Mouse (Mus musculus) limb, embryonic 14.5 days (tissue): ENCODE measurements around the gene Usp50. TPM values are rescaled to one million over a fixed set of nuclear protein-coding genes. Genes with fewer than 3 reads are reported as not detected.

Experiments used
- ATAC-seq: fragments of 200-750 bp; cut with Nextera tagmentation; 2 replicates; pipeline ENCODE4 v1.8.0; 2017; ENCODE audit warnings: low read depth, moderate number of reproducible peaks, moderate TSS enrichment; ENCODE audit not compliant: low FRiP score
- DNase-seq: peaks from one replicate; pipeline ENCODE4 v3.0.0-alpha.2; 2015; ENCODE audit warnings: low spot score
- H3K27ac ChIP-seq: fragments of 300-500 bp; sonication (generic); replicated peaks from 2 replicates; pipeline ENCODE4 v1.5.1; 2014; ENCODE audit warnings: low read depth, mild to moderate bottlenecking, low read length, moderate library complexity, mixed read lengths
- H3K27me3 ChIP-seq: fragments of 300-500 bp; sonication (generic); 2 replicates; pipeline ENCODE4 v1.6.1; 2014; ENCODE audit warnings: low read length, mixed read lengths; ENCODE audit not compliant: control insufficient read depth, insufficient read depth
- H3K36me3 ChIP-seq: fragments of 300-500 bp; sonication (generic); 2 replicates; pipeline ENCODE4 v1.6.1; 2014; ENCODE audit warnings: mild to moderate bottlenecking, low read length, moderate library complexity, mixed read lengths; ENCODE audit not compliant: control insufficient read depth, insufficient read depth
- H3K4me1 ChIP-seq: fragments of 300-500 bp; sonication (generic); 2 replicates; pipeline ENCODE4 v1.6.1; 2014; ENCODE audit warnings: antibody characterized with exemption, low read length, mixed read lengths; ENCODE audit not compliant: control insufficient read depth, insufficient read depth
- H3K4me2 ChIP-seq: fragments of 300-500 bp; sonication (generic); replicated peaks from 2 replicates; pipeline ENCODE4 v1.6.1; 2014; ENCODE audit warnings: low read depth, mild to moderate bottlenecking, low read length, moderate library complexity; ENCODE audit not compliant: severe bottlenecking
- H3K4me3 ChIP-seq: fragments of 300-500 bp; sonication (generic); replicated peaks from 2 replicates; pipeline ENCODE4 v1.5.1; 2014; ENCODE audit warnings: low read length
- H3K9ac ChIP-seq: fragments of 300-500 bp; sonication (generic); 2 replicates; pipeline ENCODE4 v1.6.1; 2014; ENCODE audit warnings: mild to moderate bottlenecking, low read depth, low read length, moderate library complexity; ENCODE audit not compliant: severe bottlenecking
- H3K9me3 ChIP-seq: fragments of 300-500 bp; sonication (generic); 2 replicates; pipeline ENCODE4 v1.6.1; 2016; ENCODE audit warnings: low read length; ENCODE audit not compliant: control insufficient read depth
- POLR2A ChIP-seq: fragments of 200-500 bp; IDR thresholded peaks from 2 replicates; pipeline ENCODE4 v1.8.0; 2012; ENCODE audit warnings: inconsistent platforms, mild to moderate bottlenecking, moderate library complexity, borderline replicate concordance; ENCODE audit not compliant: insufficient read depth, insufficient read length; ENCODE audit errors: extremely low read depth
- WGBS: fragments of 180-500 bp; shearing (Covaris S2); extraction: QIAGEN DNeasy Blood & Tissue Kit; methylation state at CpG from one replicate; pipeline ENCODE4 v1.1.7; 2014; 5-methylcytosine and 5-hydroxymethylcytosine counted together
- polyA plus RNA-seq, 2 experiments: library from polyadenylated mRNA; depleted of rRNA in 1 of 2; stranded (reverse) in 1 of 2; unstranded in 1 of 2; fragments of >200 nt; fragmentation: Nextera tagmentation in 1 of 2; extraction: Ambion mirVana in 1 of 2; gene quantifications; 2 replicates each; pipeline versions ENCODE4 v1.2.1 to v1.2.3; 2012 to 2014

Usp50 gene
- polyA plus RNA-seq, 2 experiments = 1.2 to 3.0 TPM

DNA sequence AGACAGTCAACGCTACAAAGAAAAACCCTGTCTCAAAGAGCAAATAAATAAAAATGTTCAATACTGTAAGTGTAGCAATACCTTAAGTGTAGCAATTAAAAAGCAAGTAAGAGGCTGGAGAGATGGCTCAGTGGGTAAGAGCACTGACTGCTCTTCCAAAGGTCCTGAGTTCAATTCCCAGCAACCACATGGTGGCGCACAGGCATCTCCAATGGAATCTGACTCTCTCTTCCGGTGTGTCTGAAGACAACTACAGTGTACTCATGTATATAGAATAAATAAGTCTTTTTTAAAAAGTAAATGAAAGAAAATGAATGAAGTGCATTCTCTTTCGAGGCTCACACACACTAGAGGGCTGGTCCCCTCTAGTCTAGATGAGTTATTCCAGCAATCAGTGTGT is 15.1 kb downstream of the Usp50 start:
- ATAC-seq (no peak), DNase-seq (no peak)
- Histone ChIP-seq H3K9ac (no peak overlapping the region), H3K4me3 (no peak overlapping the region), H3K27me3 (no peaks in the 10 kb centered on the region), H3K36me3 (peaks cover 4% of the 10 kb centered on the region), H3K27ac (no peak overlapping the region), H3K4me1 (no peaks in the 10 kb centered on the region), H3K9me3 (no peaks in the 10 kb centered on the region), H3K4me2 (no peak overlapping the region)
- WGBS = 75% methylated on average over 4 of the region's 4 CpGs
- TF ChIP-seq POLR2A = no peak

DNA sequence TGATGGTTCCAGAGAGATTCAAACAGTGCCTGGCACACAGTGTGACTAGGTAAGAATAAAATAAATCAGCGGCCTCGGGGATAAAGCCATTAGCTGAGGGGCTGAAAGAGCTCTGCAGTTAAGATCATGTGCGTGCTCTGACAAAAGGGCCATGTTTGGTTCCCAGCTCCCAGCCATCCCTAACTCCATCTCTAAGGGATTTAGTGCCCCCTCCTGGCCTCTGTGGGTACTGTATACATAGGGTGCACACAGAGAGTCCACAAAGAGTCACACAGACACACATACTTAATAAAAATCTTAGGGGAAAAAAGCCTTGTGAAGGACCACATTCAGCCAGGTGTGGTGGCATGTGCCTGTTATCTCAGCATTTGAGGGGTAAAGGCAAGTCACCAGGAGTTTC is 15.7 kb downstream of the Usp50 start:
- no peak for TF ChIP-seq POLR2A
- ATAC-seq = no peak
- Histone ChIP-seq H3K4me2 (no peak overlapping the region), H3K4me3 (no peak overlapping the region), H3K4me1 (no peaks in the 10 kb centered on the region), H3K9me3 (no peaks in the 10 kb centered on the region), H3K27ac (no peak overlapping the region), H3K36me3 (peaks cover 10% of the 10 kb centered on the region), H3K27me3 (no peaks in the 10 kb centered on the region), H3K9ac (no peak overlapping the region)
- no peak for DNase-seq
- 90% methylated on average over 3 of the region's 3 CpGs for WGBS

DNA sequence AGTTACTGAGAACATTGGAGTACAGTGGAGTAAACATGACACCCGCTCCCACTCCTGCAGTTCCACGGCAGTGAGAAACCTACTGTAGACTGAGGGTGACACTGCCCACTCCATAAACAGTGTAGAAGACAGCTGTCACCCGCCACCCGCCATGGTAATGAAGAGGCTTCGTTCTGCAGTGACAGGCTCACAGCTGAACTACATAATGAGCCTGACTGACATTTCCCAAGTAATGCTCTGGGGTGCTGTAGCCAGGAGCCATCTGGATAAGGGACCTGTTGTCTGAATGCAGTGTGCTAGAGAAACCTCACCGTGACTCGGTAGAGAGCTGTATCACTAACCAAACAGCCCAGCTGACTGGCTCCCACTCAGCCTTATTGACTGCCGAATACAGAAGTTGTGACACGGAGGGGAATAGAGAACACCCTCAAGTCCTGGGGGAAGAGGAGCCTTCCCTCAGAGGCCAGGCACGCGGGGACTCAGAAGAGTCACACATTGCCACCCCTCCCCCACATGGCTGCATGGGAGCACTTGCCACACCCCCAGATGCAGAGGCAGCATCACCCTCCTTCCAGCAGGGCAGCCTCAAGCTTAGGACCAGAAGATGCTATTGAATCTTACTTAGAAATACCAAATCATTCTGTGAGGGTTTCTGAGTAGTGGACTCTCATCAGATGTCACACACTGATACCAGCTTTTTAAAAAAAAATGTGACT is 17.2 kb downstream of the Usp50 start:
- Histone ChIP-seq H3K9ac (no peak overlapping the region), H3K4me1 (no peaks in the 10 kb centered on the region), H3K4me3 (no peak overlapping the region), H3K4me2 (no peak overlapping the region), H3K9me3 (no peaks in the 10 kb centered on the region), H3K27me3 (no peaks in the 10 kb centered on the region), H3K27ac (no peak overlapping the region), H3K36me3 (peaks cover 25% of the 10 kb centered on the region)
- TF ChIP-seq POLR2A = no peak
- DNase-seq (no peak), ATAC-seq (peak; percentile 26)
- WGBS = 34% methylated on average over 11 of the region's 11 CpGs

DNA sequence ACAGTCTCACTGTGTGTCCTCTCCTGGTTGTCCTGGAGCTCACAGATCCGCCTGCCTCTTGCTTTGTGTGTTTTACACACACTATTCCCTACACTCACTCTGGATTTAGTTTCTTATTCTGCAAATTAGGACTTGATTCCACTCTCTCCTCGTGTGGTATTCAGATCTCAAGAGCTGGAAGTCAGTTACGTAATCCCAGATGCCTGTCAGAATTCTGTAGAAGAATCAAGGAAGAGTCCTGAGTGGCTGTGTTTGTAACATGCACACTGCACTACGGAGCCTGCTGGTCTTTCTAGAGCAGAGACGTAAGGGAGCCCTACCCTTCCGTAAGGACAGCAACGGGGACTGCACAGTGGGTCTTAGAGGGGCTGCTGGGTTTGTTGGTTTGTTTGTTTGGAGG is 23.9 kb downstream of the Usp50 start:
- no peak overlapping the region for H3K4me2 ChIP-seq
- no peak for DNase-seq
- no peak for ATAC-seq
- no peaks in the 10 kb centered on the region for H3K27me3 ChIP-seq
- H3K4me3 ChIP-seq = no peak overlapping the region
- H3K4me1 ChIP-seq = no peaks in the 10 kb centered on the region
- H3K9me3 ChIP-seq = no peaks in the 10 kb centered on the region
- no peak overlapping the region for H3K9ac ChIP-seq
- no peak overlapping the region for H3K27ac ChIP-seq
- TF ChIP-seq POLR2A = no peak
- peaks cover 89% of the 10 kb centered on the region for H3K36me3 ChIP-seq
- WGBS = 93% methylated on average over 7 of the region's 7 CpGs

DNA sequence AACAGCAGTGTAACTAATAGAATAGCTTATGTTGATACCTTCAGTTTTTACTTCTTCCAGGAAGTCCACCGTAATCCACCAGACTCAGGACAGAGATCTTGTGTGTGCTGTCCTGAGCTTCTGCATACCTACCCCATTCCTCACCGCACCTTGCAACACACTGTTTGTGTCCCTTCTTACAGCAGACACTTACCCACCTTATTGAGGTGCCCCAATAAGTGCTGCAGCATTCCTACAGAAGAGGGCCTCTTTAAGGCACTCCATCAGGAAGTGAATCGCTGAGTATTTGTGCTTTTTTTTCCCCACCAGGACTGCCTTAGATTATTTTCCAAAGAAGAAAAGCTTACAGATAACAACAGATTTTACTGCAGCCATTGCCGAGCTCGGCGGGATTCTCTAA is 27.6 kb downstream of the Usp50 start:
- TF ChIP-seq POLR2A = no peak
- Histone ChIP-seq H3K4me3 (no peak overlapping the region), H3K4me1 (no peaks in the 10 kb centered on the region), H3K27me3 (no peaks in the 10 kb centered on the region), H3K4me2 (no peak overlapping the region), H3K36me3 (peaks cover 91% of the 10 kb centered on the region), H3K9ac (no peak overlapping the region), H3K27ac (no peak overlapping the region), H3K9me3 (no peaks in the 10 kb centered on the region)
- DNase-seq (no peak), ATAC-seq (no peak)
- WGBS = 96% methylated on average over 6 of the region's 6 CpGs
